ENCODE assay signal across 8 mouse cellular contexts in the genomic region with DNA sequence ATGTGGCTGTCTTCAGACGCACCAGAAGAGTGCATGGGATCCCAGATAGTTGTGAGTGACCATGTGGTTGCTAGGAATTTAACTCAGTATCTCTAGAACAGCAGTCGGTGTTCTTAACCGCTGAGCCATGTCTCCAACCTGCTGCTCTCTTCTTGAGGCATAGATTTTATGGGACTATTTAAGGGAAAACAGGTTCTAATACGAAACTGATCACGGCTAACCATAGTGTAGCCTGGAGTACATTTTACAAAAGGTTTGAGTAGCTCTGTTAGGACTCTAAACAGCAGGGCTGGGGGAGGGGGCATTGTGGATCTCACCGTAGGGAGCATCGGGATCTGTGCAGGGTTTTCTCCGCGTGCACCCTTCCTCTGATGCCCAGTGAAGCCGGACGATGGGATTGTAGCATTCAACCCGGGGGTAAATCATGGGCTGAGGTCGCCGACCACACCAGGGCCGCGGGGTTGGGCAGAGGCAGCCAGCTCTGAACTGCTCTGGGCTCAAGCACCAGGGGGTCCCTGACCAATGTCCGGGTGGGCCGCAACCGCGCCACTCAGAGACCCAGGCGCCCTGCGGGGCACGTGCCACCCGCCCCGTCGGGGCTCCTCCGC. TPM values are rescaled to one million over a fixed set of nuclear protein-coding genes. Genes with fewer than 3 reads are reported as not detected.
DNase-seq lines count a peak whose midpoint lies in the region; ATAC-seq and TF ChIP-seq lines count a peak whose summit lies in the region.

A gene (plus strand): TSS at position 306 of the 608 bp plus-strand sequence.

- peak within 1 kb of the TSS; percentile 83 for H3K4me3 ChIP-seq in kidney, postnatal 0 days (replicated peaks; ENCODE audit: low read depth, low read length)
- peak within 1 kb of the TSS; percentile 93 for H3K4me3 ChIP-seq in forebrain, embryonic 11.5 days (ENCODE audit: low read depth, low read length)
- peak within 1 kb of the TSS; percentile 91 for H3K4me3 ChIP-seq in liver, embryonic 11.5 days (ENCODE audit: low read depth, low read length)
- peak within 1 kb of the TSS; percentile 86 for H3K4me3 ChIP-seq in stomach, embryonic 15.5 days (replicated peaks)

- no peaks in the 10 kb centered on the region for H3K36me3 ChIP-seq in kidney, postnatal 0 days (ENCODE audit: insufficient read depth, low read length)
- H3K36me3 ChIP-seq in forebrain, embryonic 11.5 days (ENCODE audit: control insufficient read depth, insufficient read depth, low read length): no peaks in the 10 kb centered on the region
- no peaks in the 10 kb centered on the region for H3K36me3 ChIP-seq in liver, embryonic 11.5 days (ENCODE audit: control insufficient read depth, insufficient read depth, low read length)
- H3K36me3 ChIP-seq in stomach, embryonic 15.5 days: no peaks in the 10 kb centered on the region

- no peaks in the 10 kb centered on the region for H3K27me3 ChIP-seq in kidney, postnatal 0 days (ENCODE audit: insufficient read depth, low read length)
- H3K27me3 ChIP-seq in forebrain, embryonic 11.5 days (ENCODE audit: control insufficient read depth, insufficient read depth, low read length): no peaks in the 10 kb centered on the region
- no peaks in the 10 kb centered on the region for H3K27me3 ChIP-seq in liver, embryonic 11.5 days (replicated peaks; ENCODE audit: control insufficient read depth, insufficient read depth, low read length)
- H3K27me3 ChIP-seq in stomach, embryonic 15.5 days (replicated peaks): no peaks in the 10 kb centered on the region

- 4% methylated on average over 27 of the region's 27 CpGs for WGBS in kidney, postnatal 0 days
- 2% methylated on average over 27 of the region's 27 CpGs for WGBS in forebrain, embryonic 11.5 days
- WGBS in liver, embryonic 11.5 days: 3% methylated on average over 25 of the region's 27 CpGs
- WGBS in stomach, embryonic 15.5 days: 6% methylated on average over 27 of the region's 27 CpGs

- H3K27ac ChIP-seq in kidney, postnatal 0 days: peak within 1 kb of the TSS; percentile 94
- H3K27ac ChIP-seq in forebrain, embryonic 11.5 days (ENCODE audit: low read depth, low read length): peak within 1 kb of the TSS; percentile 93
- peak within 1 kb of the TSS; percentile 95 for H3K27ac ChIP-seq in liver, embryonic 11.5 days (ENCODE audit: low read depth, low read length)
- peak within 1 kb of the TSS; percentile 94 for H3K27ac ChIP-seq in stomach, embryonic 15.5 days

- DNase-seq in kidney, postnatal 0 days (ENCODE audit: low spot score): peak; percentile 40
- no peak for DNase-seq in kidney, adult 11 months
- peak; percentile 59 for DNase-seq in MN1 (ENCODE audit: low spot score)
- no peak for DNase-seq in forebrain, embryonic 11.5 days (ENCODE audit: low spot score)
- DNase-seq in heart, postnatal 4 days: no peak
- no peak for DNase-seq in liver, embryonic 11.5 days (ENCODE audit: low spot score)
- DNase-seq in right cerebral cortex, postnatal 25 days: no peak

- no peak; the same call in 1 of the 2 replicates for ATAC-seq in kidney, postnatal 0 days (replicated peaks; ENCODE audit: low FRiP score, low read depth)
- no peak for ATAC-seq in forebrain, embryonic 11.5 days (replicated peaks; ENCODE audit: low FRiP score)
- ATAC-seq in liver, embryonic 11.5 days (replicated peaks; ENCODE audit: low FRiP score): 0 out of 2 replicates have a peak, but pooled peaks have one; percentile 0
- ATAC-seq in stomach, embryonic 15.5 days (ENCODE audit: insufficient read depth, low FRiP score, low read depth): no peak

- peaks cover 20% of the 10 kb centered on the region; the same call in 1 of the 2 replicates for H3K4me1 ChIP-seq in kidney, postnatal 0 days (replicated peaks; ENCODE audit: insufficient read depth, low read length)
- H3K4me1 ChIP-seq in forebrain, embryonic 11.5 days (replicated peaks; ENCODE audit: control insufficient read depth, insufficient read depth, low read length): peaks cover 7% of the 10 kb centered on the region; the same call in 1 of the 2 replicates
- H3K4me1 ChIP-seq in liver, embryonic 11.5 days (replicated peaks; ENCODE audit: control insufficient read depth, insufficient read depth, low read length): peaks cover 42% of the 10 kb centered on the region
- peaks cover 26% of the 10 kb centered on the region for H3K4me1 ChIP-seq in stomach, embryonic 15.5 days

- H3K4me2 ChIP-seq in kidney, postnatal 0 days (ENCODE audit: low read length): peak within 1 kb of the TSS; percentile 64
- peak within 1 kb of the TSS; percentile 71 for H3K4me2 ChIP-seq in forebrain, embryonic 11.5 days (ENCODE audit: low read depth, low read length, severe bottlenecking)
- peak within 1 kb of the TSS; percentile 78 for H3K4me2 ChIP-seq in liver, embryonic 11.5 days
- H3K4me2 ChIP-seq in stomach, embryonic 15.5 days: peak within 1 kb of the TSS; percentile 80

- TF ChIP-seq CTCF in kidney, postnatal 0 days (IDR thresholded peaks at IDR 0.05; ENCODE audit: low read depth): no peak

- peak within 1 kb of the TSS; percentile 98 for H3K9ac ChIP-seq in kidney, postnatal 0 days (ENCODE audit: low read depth, low read length)
- H3K9ac ChIP-seq in forebrain, embryonic 11.5 days (ENCODE audit: low read length): peak within 1 kb of the TSS; percentile 99
- H3K9ac ChIP-seq in liver, embryonic 11.5 days (ENCODE audit: low read depth, low read length): peak within 1 kb of the TSS; percentile 99
- peak within 1 kb of the TSS; percentile 98 for H3K9ac ChIP-seq in stomach, embryonic 15.5 days

- no peaks in the 10 kb centered on the region for H3K9me3 ChIP-seq in kidney, postnatal 0 days (replicated peaks; ENCODE audit: low read length)
- H3K9me3 ChIP-seq in forebrain, embryonic 11.5 days (ENCODE audit: control insufficient read depth, low read length): no peaks in the 10 kb centered on the region
- no peaks in the 10 kb centered on the region for H3K9me3 ChIP-seq in liver, embryonic 11.5 days (ENCODE audit: control insufficient read depth, low read length)
- H3K9me3 ChIP-seq in stomach, embryonic 15.5 days: no peaks in the 10 kb centered on the region

RNA-seq across cellular contexts. Expression of the gene that starts here (rescaled TPM):
- 172 and 186 TPM in 2 replicates for polyA plus RNA-seq in kidney, postnatal 0 days (2015; fragmentation: Nextera tagmentation; extraction: Ambion mirVana)
- 111 and 122 TPM in 2 replicates for polyA plus RNA-seq in forebrain, embryonic 11.5 days (2014; fragmentation: Nextera tagmentation; extraction: Ambion mirVana)
- total RNA-seq in heart, postnatal 4 days (2021): 10 to 100 TPM; 67.2 to 69.6 TPM
- polyA plus RNA-seq in liver, embryonic 11.5 days (2014; fragmentation: Nextera tagmentation; extraction: Ambion mirVana): 178 and 182 TPM in 2 replicates
- polyA plus RNA-seq in stomach, embryonic 15.5 days (2015; fragmentation: Nextera tagmentation; extraction: Ambion mirVana): 138 and 146 TPM in 2 replicates

Comparison
In these comparisons a context has a peak if more than half of its experiments do, and no peak if none do; other contexts are left out.
1. DNase-seq: peak in kidney, postnatal 0 days (single experiment) and MN1 (single experiment); none in kidney, adult 11 months (single experiment), forebrain, embryonic 11.5 days (single experiment), heart, postnatal 4 days (single experiment), liver, embryonic 11.5 days (single experiment) and right cerebral cortex, postnatal 25 days (single experiment).
2. Peak in every context shown above with its lines, with median percentiles within 50 percentile points of each other: H3K27ac ChIP-seq, H3K4me2 ChIP-seq, H3K4me3 ChIP-seq and H3K9ac ChIP-seq.